Mouse (Mus musculus) testis, adult 2 months (tissue): ENCODE measurements around the gene Htr5b. TPM values are rescaled to one million over a fixed set of nuclear protein-coding genes. Genes with fewer than 3 reads are reported as not detected.

Experiments
- H3K27ac ChIP-seq: fragments of 200-500 bp; 2 replicates; pipeline ENCODE4 v1.5.1; 2012; ENCODE audit warnings: low read depth, low read length; ENCODE audit not compliant: control insufficient read depth, insufficient read depth
- H3K27me3 ChIP-seq: fragments of 200-500 bp; 2 replicates; pipeline ENCODE4 v1.6.1; 2012; ENCODE audit warnings: mild to moderate bottlenecking, low read length, moderate library complexity; ENCODE audit not compliant: control insufficient read depth, insufficient read depth
- H3K36me3 ChIP-seq: fragments of 200-500 bp; 2 replicates; pipeline ENCODE4 v1.6.1; 2012; ENCODE audit warnings: mild to moderate bottlenecking, low read length; ENCODE audit not compliant: control insufficient read depth, insufficient read depth
- H3K4me1 ChIP-seq: fragments of 200-500 bp; 2 replicates; pipeline ENCODE4 v1.6.1; 2012; ENCODE audit warnings: low read length; ENCODE audit not compliant: control insufficient read depth, insufficient read depth
- H3K4me3 ChIP-seq: fragments of 200-500 bp; 2 replicates; pipeline ENCODE4 v1.5.1; 2012; ENCODE audit warnings: low read depth, mild to moderate bottlenecking, low read length, moderate library complexity, mixed read lengths; ENCODE audit not compliant: control insufficient read depth
- CTCF ChIP-seq: fragments of 200-500 bp; IDR thresholded peaks from 2 replicates; pipeline ENCODE4 v1.5.1; 2012; ENCODE audit warnings: low read depth, mild to moderate bottlenecking, inconsistent platforms, low read length, moderate library complexity; ENCODE audit not compliant: control insufficient read depth, insufficient read depth, insufficient replicate concordance
- POLR2A ChIP-seq: fragments of 200-500 bp; IDR thresholded peaks from 2 replicates; pipeline ENCODE4 v1.6.1; 2012; ENCODE audit warnings: low read depth, mild to moderate bottlenecking, inconsistent platforms, low read length, moderate library complexity; ENCODE audit not compliant: control insufficient read depth
- polyA plus RNA-seq: library from polyadenylated mRNA; depleted of rRNA; stranded (reverse); fragments of >200 nt; gene quantifications from 2 replicates; pipeline ENCODE4 v1.2.3, GENCODE M21; 2012; rRNA removed

Gene Htr5b
- polyA plus RNA-seq, 1 experiment, result 6.7 TPM

- H3K4me1 ChIP-seq, result no peaks in the 10 kb centered on the region
- TF ChIP-seq CTCF, result no peak
- TF ChIP-seq POLR2A, result no peak
- H3K36me3 ChIP-seq, result no peaks in the 10 kb centered on the region
- no peak overlapping the region for H3K27ac ChIP-seq
- H3K4me3 ChIP-seq, result no peak overlapping the region
- H3K27me3 ChIP-seq, result no peaks in the 10 kb centered on the region
Measured at GRCm38 (mm10) chr1:121463806-121464205, 64.5 kb downstream of the Htr5b start.

- Histone ChIP-seq H3K27ac (no peak overlapping the region), H3K4me3 (no peak overlapping the region), H3K27me3 (no peaks in the 10 kb centered on the region), H3K4me1 (no peaks in the 10 kb centered on the region), H3K36me3 (no peaks in the 10 kb centered on the region)
- TF ChIP-seq CTCF (no peak), POLR2A (no peak)
Measured at GRCm38 (mm10) chr1:121462643-121463042, 65.6 kb downstream of the Htr5b start.

GRCm38 (mm10) chr1:121461895-121462294 lies 66.4 kb downstream of the Htr5b start:
- H3K27ac ChIP-seq, result no peak overlapping the region
- H3K36me3 ChIP-seq, result no peaks in the 10 kb centered on the region
- TF ChIP-seq CTCF, result no peak
- TF ChIP-seq POLR2A, result no peak
- no peaks in the 10 kb centered on the region for H3K27me3 ChIP-seq
- no peak overlapping the region for H3K4me3 ChIP-seq
- no peaks in the 10 kb centered on the region for H3K4me1 ChIP-seq

- Histone ChIP-seq H3K4me3 (no peak overlapping the region), H3K27me3 (no peaks in the 10 kb centered on the region), H3K36me3 (no peaks in the 10 kb centered on the region), H3K4me1 (no peaks in the 10 kb centered on the region), H3K27ac (no peak overlapping the region)
- no peak for TF ChIP-seq POLR2A
- TF ChIP-seq CTCF, result no peak
Measured at GRCm38 (mm10) chr1:121460077-121460476, 68.2 kb downstream of the Htr5b start.

Other genes starting within 250 kb of the Htr5b start
- 64.7 and 80.3 TPM in 2 replicates for gene Insig2, start 195.9 kb downstream of the Htr5b start, polyA plus RNA-seq
- gene Ccdc93, start 97.4 kb downstream of the Htr5b start, polyA plus RNA-seq, result 5.2 and 5.8 TPM in 2 replicates
- gene Ddx18, start 39.5 kb upstream of the Htr5b start, polyA plus RNA-seq, result 49.0 and 56.6 TPM in 2 replicates